Mouse (Mus musculus): ENCODE results near the gene Clcnka.

Clcnka gene

GRCm38 (mm10) chr4:141398545-141398944 is at the start of gene Clcnka:
Gene Clcnka (minus strand): TSS chr4:141398724.
- no peak for DNase-seq (ENCODE audit: low spot score in 2 of 2)

DNA sequence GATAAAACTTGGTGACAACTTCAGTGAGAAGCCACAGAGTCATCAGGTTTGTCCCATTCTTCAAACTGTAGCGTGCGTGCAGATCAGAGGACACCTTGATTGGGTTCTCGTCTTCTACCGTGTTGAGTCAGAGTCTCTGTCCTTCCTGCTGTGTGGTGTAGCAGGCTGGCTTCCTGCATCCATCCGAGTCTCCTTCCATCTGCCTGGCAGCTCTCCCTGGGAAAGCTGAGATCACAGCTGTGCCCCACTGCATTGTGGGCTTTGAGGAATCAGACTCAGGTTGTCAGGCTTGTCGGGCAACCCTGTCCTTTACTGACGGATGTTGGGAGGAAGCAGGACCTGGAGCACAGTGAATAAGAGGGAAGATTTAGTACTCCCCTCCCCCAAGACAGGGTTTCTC is 47.7 kb upstream of the Clcnka start:
- no peak for DNase-seq (ENCODE audit: low spot score in 2 of 2)

GRCm38 (mm10) chr4:141445328-141445720 is 46.8 kb upstream of the Clcnka start:
- no peak for DNase-seq (ENCODE audit: low spot score in 2 of 2)

DNA sequence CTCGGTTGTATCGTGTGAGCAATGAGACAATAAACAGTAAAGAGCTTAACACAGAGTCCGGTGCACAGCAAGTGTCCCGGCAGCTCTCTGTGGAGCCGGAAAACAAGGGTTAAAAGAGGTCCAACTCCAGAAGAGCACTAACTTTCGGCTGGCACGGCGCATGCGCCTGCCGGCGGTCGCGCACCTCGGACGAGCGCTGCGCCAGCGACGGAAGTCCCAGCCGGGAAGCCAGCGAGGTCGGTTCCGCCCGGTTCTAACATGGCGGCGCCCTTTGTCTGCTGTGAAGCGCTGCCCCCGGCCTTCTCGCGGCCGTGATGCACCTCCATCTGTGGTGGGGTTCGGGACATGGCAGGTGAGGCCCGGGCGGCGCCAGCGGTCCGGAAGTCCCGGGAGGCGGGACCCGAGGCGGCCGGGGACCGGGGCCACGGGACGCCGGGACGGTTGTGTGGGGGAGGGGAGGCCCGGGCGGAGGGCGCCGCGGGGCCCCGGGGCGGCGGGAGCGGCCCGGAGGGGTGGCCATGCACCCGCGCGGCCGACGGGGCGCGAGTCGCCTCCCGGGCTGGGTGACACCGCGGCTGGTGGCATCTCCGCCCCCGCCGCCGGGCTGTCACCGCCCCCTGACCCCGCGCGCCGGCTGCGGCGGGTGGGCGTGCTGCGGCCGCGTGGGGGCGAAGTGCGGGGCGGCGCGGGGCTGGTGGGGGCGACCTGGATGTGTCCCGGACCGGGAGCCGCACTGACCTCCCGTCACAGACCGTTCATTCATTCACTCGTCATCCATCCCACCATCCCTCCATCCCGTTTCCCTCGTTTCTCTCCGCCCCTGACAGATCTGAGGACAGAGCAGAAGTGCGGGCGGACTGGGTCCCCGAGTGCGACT is 46.2 kb upstream of the Clcnka start, which contains the start of gene Zbtb17:
Zbtb17 (plus strand) TSS at position 204 of the 877 bp plus-strand sequence.
- peak; percentile 71 to 88 for DNase-seq (ENCODE audit: low spot score in 2 of 2)

- no peak for DNase-seq (ENCODE audit: low spot score in 2 of 2)
Observed at GRCm38 (mm10) chr4:141443641-141444429, 45.3 kb upstream of the Clcnka start.

GRCm38 (mm10) chr4:141440877-141441276 is 42.4 kb upstream of the Clcnka start:
- DNase-seq (ENCODE audit: low spot score in 2 of 2), result no peak

- DNase-seq (ENCODE audit: low spot score in 2 of 2), result no peak
Observed at GRCm38 (mm10) chr4:141439083-141439803, 40.7 kb upstream of the Clcnka start.

GRCm38 (mm10) chr4:141435974-141436373 is 37.5 kb upstream of the Clcnka start, which contains the start of gene Srarp:
Gene Srarp (minus strand): TSS chr4:141436105.
- DNase-seq (ENCODE audit: low spot score in 2 of 2), result no peak

GRCm38 (mm10) chr4:141433191-141433590 is 34.7 kb upstream of the Clcnka start:
- DNase-seq (ENCODE audit: low spot score in 2 of 2), result no peak

GRCm38 (mm10) chr4:141432666-141433065 is 34.1 kb upstream of the Clcnka start:
- no peak for DNase-seq (ENCODE audit: low spot score in 2 of 2)

- peak; percentile 47 to 68 for DNase-seq (ENCODE audit: low spot score in 2 of 2)
Observed at GRCm38 (mm10) chr4:141430997-141431396, 32.5 kb upstream of the Clcnka start.

GRCm38 (mm10) chr4:141429847-141430246 is 31.3 kb upstream of the Clcnka start:
- DNase-seq (ENCODE audit: low spot score in 2 of 2), result no peak

DNA sequence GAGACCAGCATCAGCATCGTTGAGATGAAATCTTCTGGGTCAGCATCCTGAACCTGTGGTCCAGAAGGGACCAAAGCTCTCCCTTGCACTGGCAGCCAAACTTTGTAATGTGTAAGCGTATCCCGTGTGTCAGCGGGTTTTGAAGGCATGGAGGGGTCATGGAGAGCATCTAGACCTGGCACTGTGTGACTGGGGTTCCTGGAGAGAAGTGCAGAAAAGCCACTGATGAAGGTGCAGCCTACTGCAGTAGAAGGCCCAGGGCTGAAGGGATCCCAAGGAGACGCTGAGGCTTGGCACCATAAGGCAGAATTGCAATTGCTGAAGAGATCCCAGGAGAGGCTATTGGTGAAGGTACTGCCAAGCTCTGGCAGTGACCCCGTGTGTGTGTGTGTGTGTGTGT is 30.9 kb upstream of the Clcnka start:
- no peak for DNase-seq (ENCODE audit: low spot score in 2 of 2)

- DNase-seq (ENCODE audit: low spot score in 2 of 2), result no peak
Observed at GRCm38 (mm10) chr4:141427921-141428320, 29.4 kb upstream of the Clcnka start.

DNA sequence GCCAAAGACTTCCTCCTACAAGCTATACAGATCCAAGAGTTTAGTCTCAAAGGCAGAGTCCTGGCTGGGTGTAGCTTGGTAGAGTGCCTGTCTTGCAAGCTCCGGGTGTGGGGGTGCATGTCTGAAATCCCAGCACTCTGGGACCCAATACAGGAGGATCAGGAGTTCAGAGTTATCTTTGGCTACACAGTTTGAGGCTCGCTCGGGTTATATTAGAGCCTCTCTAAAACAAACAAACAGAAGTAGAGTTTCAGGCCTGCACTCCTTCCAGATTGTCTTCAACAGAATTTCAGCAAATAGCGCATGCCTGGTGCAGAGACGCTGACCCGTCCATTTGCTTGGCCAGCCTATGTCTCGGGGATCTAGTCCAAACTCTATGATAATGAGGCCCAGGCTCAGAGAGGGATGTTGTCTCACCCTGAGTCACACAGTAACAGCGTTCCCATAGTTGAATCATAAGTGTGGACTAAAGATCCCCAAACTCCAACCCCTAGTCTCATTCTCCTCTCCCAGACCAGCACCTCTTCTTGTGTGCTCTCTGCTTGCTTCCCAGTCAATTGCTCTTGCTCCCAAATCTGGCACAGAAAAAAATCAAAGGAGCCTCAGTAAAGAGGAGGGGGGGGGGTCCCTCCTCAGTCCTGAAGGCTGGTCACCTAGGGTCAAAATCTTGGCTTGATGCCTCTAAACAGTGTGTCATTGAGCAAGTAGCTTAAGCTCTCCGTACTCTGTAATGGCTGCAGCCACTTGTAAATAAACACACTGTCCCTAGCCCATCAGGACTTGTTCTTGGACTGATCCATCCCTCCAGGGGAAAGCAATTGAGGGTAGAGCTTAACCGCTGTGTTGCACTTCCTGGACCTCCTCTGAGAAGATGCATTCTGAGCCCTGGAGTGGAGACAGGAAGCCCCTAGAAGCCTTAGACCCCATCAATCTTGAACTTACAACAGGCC is 28.5 kb upstream of the Clcnka start:
- no peak for DNase-seq (ENCODE audit: low spot score in 2 of 2)

DNA sequence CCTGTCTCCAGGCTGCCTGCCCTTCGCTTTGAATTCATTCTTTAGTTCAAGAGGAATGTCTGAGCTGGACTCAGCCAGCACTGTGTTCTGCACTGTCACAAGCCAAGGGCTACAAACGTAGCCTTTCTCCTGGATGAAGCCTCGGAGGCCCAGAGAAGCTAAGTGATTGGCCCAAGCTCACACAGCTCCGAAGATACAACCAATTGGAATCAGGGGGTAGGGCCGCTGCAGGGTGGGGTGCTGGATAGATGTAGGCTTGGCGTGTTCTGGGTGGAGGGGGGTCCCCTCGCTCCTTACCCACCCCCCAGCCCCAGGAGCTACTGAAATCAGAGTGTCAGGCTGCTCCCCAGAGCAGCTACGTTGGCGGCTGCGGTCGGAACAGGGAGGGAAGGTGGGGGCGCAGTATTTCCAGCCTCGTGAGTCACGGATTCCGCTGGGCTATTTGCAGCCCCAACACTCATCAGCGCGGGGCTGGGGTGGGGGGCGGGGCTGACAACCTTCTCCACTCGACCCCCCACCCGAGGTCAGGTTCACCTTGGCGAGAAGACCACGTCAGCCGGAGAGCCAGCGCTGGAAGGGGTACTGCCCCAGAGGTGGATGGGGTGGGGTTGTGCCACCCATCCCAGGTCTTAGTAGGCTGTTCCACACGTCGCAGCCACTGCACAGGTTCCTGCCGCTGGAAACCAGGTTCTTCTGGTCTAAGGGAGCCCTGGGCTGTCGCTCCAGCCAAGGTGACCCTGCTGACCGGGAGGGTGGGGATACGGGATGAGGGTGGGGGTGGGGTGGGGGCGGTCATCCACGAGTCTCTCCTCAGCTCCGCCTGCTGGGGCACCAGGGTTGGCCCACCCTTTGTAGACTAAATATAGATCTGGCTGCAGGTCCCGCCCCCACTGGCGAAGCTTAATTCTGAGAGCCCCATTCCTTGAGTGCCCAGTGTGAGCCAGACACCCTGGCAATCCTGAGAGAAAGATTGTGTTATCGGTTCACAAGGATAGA is 27.3 kb upstream of the Clcnka start:
- DNase-seq (ENCODE audit: low spot score in 2 of 2), result no peak

DNA sequence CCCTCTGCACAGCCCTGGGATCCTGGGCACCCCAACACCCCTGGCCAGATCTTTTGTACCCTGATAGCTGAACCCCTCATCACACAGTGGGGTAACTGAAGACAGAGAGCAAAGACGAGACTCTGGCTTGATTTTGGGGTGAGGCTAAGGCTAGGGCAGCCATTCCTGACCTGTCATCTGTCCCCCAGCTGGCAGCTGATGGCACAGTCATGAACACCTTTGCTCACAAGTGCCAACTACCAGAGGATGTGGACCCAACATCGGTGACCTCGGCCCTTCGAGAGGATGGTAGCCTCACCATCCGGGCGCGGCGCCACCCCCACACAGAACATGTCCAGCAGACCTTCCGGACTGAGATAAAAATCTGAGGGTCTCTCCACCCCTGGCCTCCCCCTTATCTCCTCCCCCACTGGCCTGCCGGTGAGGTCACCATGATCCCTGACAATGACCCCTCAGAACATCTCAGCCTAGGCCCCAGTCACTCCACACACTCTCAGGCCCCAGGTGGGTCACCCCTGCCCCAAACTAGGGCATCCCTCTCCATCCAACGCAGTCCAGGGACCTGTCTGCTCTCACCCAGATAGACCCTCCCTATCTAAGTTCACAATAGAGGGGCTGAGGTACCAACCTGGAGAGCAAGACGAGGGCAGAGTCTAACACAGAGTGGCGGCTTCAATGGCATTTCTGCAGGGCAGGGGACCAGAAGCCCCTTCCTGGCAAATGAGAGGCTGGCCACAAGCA is 25.3 kb upstream of the Clcnka start:
- no peak for DNase-seq (ENCODE audit: low spot score in 2 of 2)

GRCm38 (mm10) chr4:141423288-141423687 is 24.8 kb upstream of the Clcnka start:
- DNase-seq (ENCODE audit: low spot score in 2 of 2), result no peak

DNA sequence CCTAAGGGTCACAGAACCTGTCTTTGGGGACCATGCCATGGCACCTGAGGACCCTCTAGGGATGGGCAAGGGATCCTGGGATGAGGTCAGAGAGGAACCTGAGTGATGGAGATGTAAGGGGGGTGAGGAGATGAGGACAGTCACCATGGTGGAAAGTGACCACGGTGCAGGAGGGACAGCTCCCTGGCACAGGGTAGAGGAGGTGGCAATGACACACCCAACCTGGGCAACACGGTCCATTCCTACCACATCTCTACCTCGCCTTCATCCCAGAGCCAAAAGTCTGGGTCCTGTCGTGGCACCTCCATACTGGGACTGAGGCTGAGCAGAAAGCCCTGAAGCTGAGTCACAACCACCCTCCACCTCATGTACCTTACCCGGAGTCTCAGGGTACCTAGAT is 24.3 kb upstream of the Clcnka start:
- no peak for DNase-seq (ENCODE audit: low spot score in 2 of 2)

Measured in spleen, postnatal 14 days (tissue).